Mouse (Mus musculus): ENCODE data around the gene Crk.

- no peak for TF ChIP-seq CTCF (IDR thresholded peaks at IDR 0.05; ENCODE audit: borderline replicate concordance, control insufficient read depth, extremely low read depth, insufficient read depth, low read length, poor library complexity)
- no peak for TF ChIP-seq POLR2A (IDR thresholded peaks at IDR 0.05; ENCODE audit: control insufficient read depth, extremely low read depth, insufficient read depth, low read length, poor library complexity)
These were observed 24.3 kb upstream of the Crk start for GRCm38 (mm10) chr11:75654471-75655390.

Data from thymus, adult 2 months (tissue).